Mouse (Mus musculus) cerebellum, adult 2 months (tissue): ENCODE results near the gene Gm28551. TPM values are rescaled to one million over a fixed set of nuclear protein-coding genes. Genes with fewer than 3 reads are reported as not detected.

Source experiments
- DNase-seq, 2 experiments: peaks; one replicate each; pipeline ENCODE4 v3.0.0; 2021
- H3K27ac ChIP-seq: fragments of 200-500 bp; 2 replicates; pipeline ENCODE4 v1.5.1; 2012; ENCODE audit warnings: low read length, control low read depth, inconsistent platforms; ENCODE audit not compliant: insufficient read depth
- H3K27me3 ChIP-seq: fragments of 200-500 bp; 2 replicates; pipeline ENCODE4 v1.6.1; 2012; ENCODE audit warnings: inconsistent platforms, mild to moderate bottlenecking, low read length, moderate library complexity; ENCODE audit not compliant: control insufficient read depth, insufficient read depth
- H3K4me1 ChIP-seq: fragments of 200-500 bp; 2 replicates; pipeline ENCODE4 v1.6.1; 2011; ENCODE audit warnings: low read length; ENCODE audit not compliant: control insufficient read depth, insufficient read depth
- H3K4me3 ChIP-seq: fragments of 200-500 bp; replicated peaks from 2 replicates; pipeline ENCODE3; 2011; ENCODE audit warnings: mild to moderate bottlenecking, low read depth, low read length, control low read depth; ENCODE audit not compliant: insufficient read depth
- CTCF ChIP-seq: fragments of 200-500 bp; IDR thresholded peaks from 2 replicates; pipeline ENCODE4 v1.5.1; 2011; ENCODE audit warnings: low read depth, mild to moderate bottlenecking, control low read depth, low read length, moderate library complexity, borderline replicate concordance; ENCODE audit not compliant: insufficient read depth
- POLR2A ChIP-seq: fragments of 200-500 bp; IDR thresholded peaks from 2 replicates; pipeline ENCODE4 v1.6.1; 2011; ENCODE audit warnings: low read length, control low read depth, borderline replicate concordance; ENCODE audit not compliant: insufficient read depth
- WGBS: fragments of 180-500 bp; shearing (Covaris S2); methylation state at CpG from one replicate; pipeline ENCODE4 v1.1.7; 2018; 5-methylcytosine and 5-hydroxymethylcytosine counted together
- polyA plus RNA-seq: library from polyadenylated mRNA; depleted of rRNA; stranded (reverse); fragments of >200 nt; gene quantifications from 2 replicates; pipeline ENCODE4 v1.2.3, GENCODE M21; 2012; rRNA removed

The Gm28551 gene
- polyA plus RNA-seq, 1 experiment: 0.18 TPM

GRCm38 (mm10) chr1:53312989-53313967 is 39.2 kb downstream of the Gm28551 start, which contains the start of gene Osgepl1:
Gene Osgepl1 (plus strand): TSS chr1:53313624.
- Histone ChIP-seq H3K27me3 (no peaks in the 10 kb centered on the region), H3K4me3 (peak within 1 kb of the TSS; percentile 96), H3K4me1 (no peaks in the 10 kb centered on the region), H3K27ac (peak within 1 kb of the TSS; percentile 90)
- TF ChIP-seq CTCF: no peak
- TF ChIP-seq POLR2A: peak; percentile 91; the same call in 1 of the 2 replicates
- WGBS: 3% methylated on average over 27 of the region's 27 CpGs
- peak; percentile 87 to 90 for DNase-seq

- WGBS: 70% methylated on average over 4 of the region's 4 CpGs
- TF ChIP-seq POLR2A (no peak), CTCF (no peak)
- Histone ChIP-seq H3K4me1 (peaks cover 4% of the 10 kb centered on the region; the same call in 1 of the 2 replicates), H3K27me3 (no peaks in the 10 kb centered on the region), H3K4me3 (no peak overlapping the region), H3K27ac (no peak overlapping the region)
- DNase-seq: no peak
Observed at GRCm38 (mm10) chr1:53300506-53300905, 52.0 kb downstream of the Gm28551 start.

GRCm38 (mm10) chr1:53296581-53297383 is 55.7 kb downstream of the Gm28551 start, which contains the start of the genes Pms1, Ormdl1 and Gm28778:
Gene Pms1 (minus strand): TSS chr1:53297018.
Gene Ormdl1 (plus strand): TSS chr1:53297095.
Gene Gm28778 (plus strand): TSS chr1:53297111.
- WGBS: 1% methylated on average over 66 of the region's 66 CpGs
- Histone ChIP-seq H3K27me3 (no peaks in the 10 kb centered on the region), H3K4me3 (peak within 1 kb of the TSS; percentile 71), H3K4me1 (peaks cover 4% of the 10 kb centered on the region; the same call in 1 of the 2 replicates), H3K27ac (peak within 1 kb of the TSS; percentile 76)
- DNase-seq: peak; percentile 96 to 98
- TF ChIP-seq POLR2A: peak; percentile 96
- no peak for TF ChIP-seq CTCF

- no peak for TF ChIP-seq POLR2A
- TF ChIP-seq CTCF: no peak
- Histone ChIP-seq H3K27me3 (no peaks in the 10 kb centered on the region), H3K4me3 (no peak overlapping the region), H3K4me1 (no peaks in the 10 kb centered on the region), H3K27ac (no peak overlapping the region)
- WGBS: 72% methylated on average over 3 of the region's 3 CpGs
- DNase-seq: no peak
Observed at GRCm38 (mm10) chr1:53291197-53291596, 61.3 kb downstream of the Gm28551 start.

Other genes with a start within 250 kb of the Gm28551 start
- 0.25 TPM in 1 of 2 replicates, not detected in the other for gene 1700019A02Rik, start 165.0 kb downstream of the Gm28551 start, polyA plus RNA-seq
- 10.4 and 13.9 TPM in 2 replicates for gene Pms1, start 55.6 kb downstream of the Gm28551 start, polyA plus RNA-seq
- gene Ormdl1, start 55.6 kb downstream of the Gm28551 start, polyA plus RNA-seq: 17.0 and 20.7 TPM in 2 replicates
- gene Gm28778, start 55.6 kb downstream of the Gm28551 start, polyA plus RNA-seq: 2.9 and 3.8 TPM in 2 replicates
- 27.2 and 28.0 TPM in 2 replicates for gene Osgepl1, start 39.0 kb downstream of the Gm28551 start, polyA plus RNA-seq
- gene Asdurf, start within 50 bp of the Gm28551 start, polyA plus RNA-seq: not detected in 2 replicates
- 17.1 and 17.7 TPM in 2 replicates for gene Asnsd1, start 85 bp upstream of the Gm28551 start, polyA plus RNA-seq